Mouse (Mus musculus) fibroblast of lung, adult 2 months (primary cell): ENCODE measurements at regions not wholly inside any gene's neighbourhood (a gene's known extent, or its start where the extent isn't known, plus 50 kb on each side); places are given as distances from the start of the nearest gene placed in this dataset.

Experiments used
- DNase-seq: peaks from one replicate; pipeline ENCODE4 v3.0.0-alpha.2; 2011; ENCODE audit warnings: low read depth

DNA sequence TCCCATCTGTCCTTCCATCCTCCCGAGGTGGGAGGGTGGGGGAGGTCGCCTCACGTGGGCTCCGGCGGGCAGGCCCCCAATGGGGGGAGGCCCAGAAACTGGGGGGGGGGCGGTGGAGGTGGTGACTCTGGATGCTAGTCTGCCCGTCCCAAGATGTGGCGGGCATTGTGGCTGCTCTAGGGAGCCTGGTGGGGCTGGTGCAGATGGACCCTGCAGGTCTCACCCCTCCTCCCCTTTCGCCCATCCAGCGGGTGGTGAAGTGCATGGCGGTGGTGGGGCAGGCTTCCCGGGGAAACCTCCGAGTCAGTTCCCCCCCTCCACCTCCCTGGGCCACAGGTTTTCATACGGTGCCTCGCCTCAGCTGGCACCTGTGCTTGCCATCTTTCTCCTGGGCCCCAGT is 88.6 kb downstream of the Inhba start:
- DNase-seq = no peak

DNA sequence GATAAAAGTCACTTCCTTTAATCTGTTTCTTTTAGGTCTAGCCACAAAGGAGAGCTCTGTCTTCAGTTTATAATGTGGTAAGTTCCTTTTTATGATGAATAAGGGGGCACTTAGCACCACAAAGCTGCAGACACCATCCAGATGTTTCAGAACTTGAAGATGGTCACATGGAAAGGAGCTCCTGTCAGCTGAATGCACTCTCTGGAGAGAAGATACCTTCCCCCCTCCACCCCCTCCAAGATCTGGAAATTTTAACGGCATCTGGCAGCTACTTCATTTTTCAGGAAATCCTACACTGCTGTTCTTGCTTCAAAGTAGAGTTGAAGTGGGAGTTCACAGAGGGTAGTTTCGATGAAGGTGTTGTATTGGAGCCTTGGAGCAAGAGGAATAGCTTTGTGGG is 103.2 kb downstream of the Inhba start:
- DNase-seq = no peak

DNA sequence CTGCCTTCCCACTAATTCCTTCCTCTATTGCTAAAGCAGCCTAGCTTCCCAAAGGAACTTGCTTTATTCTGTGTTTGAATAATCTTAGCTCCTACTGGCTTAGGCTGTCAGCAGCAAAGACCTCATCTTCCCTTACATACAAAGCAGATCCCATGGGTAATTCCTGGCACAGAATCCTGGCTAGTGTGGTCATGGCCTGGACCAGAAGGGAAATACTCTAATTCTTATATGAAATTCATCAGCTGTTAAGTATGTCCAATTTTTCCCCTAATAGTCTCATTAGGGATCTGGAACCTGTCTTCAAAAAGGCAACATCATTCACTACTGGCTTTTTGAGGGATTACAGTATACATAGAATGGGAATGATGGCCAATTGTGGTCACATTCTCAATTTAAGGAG is 135.0 kb downstream of the Inhba start:
- peak; percentile 13 for DNase-seq

DNA sequence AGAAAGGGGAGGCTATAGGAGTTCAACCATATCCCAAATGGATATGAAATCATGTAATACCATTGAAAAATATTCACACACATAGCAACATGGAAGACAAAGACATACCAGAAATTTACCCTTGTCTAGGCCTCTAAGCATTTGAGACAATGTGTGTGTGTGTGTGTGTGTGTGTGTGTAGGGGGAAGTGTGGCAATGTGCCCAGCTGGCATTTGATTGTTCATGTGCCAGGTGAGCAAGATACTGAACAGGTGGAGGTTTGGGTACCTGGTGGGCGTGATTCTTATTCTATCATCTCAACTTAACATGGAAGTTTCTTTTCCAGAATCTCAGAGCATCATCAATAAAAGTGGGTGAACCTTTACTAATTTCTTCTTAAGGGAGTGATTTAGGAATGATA is 143.3 kb downstream of the Inhba start:
- no peak for DNase-seq

DNA sequence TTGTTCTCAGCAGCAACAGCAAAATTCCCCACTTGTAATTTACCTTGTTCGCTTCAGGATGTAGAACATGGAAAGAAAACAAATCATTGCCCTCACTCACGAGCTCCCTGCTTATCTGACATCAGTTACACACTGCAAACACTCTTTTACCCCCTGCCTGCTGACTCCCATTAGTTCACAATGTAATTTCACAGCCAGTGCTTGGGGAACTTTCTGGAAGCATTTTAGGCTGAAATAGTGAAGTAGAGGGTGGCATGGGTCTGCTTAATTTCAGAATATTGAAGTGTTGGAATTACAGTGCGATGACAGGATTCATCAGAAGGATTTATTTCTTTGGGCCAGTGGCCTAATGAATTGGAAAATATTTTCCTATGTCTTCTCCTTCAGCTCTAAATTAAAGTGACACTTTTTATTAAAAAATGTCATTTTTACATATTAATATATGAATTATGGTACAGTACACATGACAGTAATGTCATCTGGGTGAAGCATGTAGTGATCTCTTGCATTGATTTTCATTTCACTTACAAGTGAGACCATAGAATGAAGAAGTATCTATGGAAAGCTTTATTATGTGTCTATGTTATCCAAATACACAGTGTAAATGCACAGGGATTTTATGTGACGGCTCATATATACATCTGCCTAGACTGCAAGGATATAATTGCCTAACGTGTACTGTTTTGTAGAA is 153.7 kb downstream of the Inhba start:
- no peak for DNase-seq

DNA sequence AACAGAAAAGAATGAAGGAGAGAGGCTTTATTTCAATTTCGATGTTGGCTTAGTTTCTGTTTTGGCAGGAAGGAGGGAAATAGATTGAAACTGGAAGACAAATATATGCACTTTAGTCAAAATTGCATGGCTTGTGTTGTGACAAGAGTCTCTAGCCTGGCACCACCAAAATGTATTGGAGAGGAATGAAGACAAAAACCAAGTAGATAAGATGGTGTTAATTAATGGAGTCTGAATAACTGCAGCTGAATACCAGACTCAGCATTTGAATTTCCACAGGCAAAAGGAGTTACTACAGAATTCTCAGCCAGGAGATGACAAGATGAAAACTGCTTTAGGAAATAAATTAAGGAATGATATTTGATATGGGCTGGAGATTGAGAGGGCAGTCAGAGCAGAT is 185.0 kb downstream of the Inhba start:
- DNase-seq = no peak

DNA sequence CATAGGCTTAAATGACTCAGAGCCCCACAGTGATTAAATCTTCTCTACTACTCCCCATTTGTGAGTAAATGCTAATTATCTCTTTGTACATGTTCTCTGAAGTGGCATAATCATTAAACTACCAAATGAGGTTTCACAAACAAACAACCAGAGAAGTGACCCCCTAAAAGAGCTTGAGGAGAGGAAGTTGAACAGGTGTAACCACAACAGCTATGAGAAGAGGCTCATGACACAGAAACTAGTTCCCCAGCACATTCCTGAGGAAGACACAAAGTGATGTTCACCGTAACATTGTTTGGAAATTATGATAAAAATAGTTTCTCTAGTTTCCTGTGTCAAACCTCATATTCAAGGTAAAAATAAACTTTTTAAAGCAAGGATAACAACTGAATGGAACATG is 188.4 kb downstream of the Inhba start:
- no peak for DNase-seq

DNA sequence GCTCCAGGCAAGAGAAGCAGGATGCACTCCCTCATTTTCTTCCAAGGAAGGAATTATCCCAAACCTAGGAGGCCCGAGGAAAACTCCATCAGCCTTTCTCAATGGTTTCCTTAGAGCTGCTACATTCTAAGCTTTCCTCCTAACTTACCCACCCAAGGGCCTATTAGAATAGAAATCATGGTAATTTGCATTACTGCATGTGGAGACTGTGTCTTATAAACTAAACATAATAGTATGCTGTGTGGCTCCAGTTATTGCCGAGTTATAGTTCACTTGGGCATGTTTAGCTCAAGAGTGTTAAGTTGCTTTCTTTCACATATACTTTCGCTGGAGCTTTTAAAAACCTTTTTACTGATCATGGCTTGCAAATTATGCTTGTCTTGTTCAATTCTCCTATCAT is 191.5 kb downstream of the Inhba start:
- no peak for DNase-seq

DNA sequence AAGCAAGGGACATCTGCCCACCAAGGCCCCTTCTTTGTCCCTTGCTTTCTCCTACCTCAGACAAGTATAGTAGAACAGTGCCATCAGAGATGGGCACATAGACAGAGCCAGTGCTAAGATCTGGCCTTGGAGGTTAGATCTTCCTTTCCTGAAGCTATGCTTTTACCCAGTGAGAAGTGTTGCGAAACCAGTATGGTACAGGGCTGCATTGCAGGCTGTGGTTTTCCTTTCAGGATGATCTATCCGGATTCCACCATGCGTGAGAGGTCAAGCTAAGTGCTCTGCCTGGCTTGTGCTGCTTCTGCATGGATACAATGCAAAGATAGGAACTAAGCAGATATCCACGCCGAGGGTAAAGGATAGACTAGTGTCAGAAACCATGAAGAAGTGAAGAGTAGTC is 192.4 kb downstream of the Inhba start:
- DNase-seq = no peak

DNA sequence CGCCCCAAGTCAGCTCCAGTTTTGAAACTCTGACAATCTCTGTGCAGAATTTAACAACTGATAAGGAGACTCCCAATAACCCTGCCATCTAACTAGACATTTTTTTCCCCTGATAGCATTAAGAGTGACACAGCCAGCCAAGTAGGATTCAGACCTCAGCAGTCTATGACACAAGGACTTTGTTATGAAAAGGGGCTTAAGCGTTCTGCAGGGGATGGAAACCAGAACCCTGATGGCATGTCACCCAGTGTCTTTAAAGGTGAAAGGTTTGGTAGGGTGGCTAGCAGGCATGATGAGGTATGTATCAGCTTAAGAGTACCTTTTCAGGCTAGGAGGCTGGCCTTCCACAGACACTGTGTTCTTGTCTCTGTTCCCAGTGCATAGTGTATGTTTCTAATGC is 199.8 kb downstream of the Inhba start:
- no peak for DNase-seq

DNA sequence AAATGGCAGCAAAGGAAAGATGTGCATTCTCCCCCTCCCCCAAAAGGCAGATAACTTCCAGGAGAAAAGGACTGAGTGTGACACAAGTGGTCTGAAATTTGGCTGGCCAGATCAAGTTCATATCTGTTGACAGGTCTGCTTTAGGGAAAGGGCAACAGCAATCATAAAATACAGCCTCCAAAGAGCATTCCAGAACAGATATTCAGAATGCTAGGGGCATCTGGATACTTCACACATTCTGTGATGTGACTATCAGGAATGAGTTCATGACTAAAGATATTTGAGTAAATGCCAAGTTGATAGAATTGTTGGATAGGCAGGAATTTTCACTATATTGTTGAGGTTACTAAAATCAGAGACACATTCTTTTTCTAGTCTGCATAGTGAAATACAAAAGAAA is 208.2 kb downstream of the Inhba start:
- no peak for DNase-seq

DNA sequence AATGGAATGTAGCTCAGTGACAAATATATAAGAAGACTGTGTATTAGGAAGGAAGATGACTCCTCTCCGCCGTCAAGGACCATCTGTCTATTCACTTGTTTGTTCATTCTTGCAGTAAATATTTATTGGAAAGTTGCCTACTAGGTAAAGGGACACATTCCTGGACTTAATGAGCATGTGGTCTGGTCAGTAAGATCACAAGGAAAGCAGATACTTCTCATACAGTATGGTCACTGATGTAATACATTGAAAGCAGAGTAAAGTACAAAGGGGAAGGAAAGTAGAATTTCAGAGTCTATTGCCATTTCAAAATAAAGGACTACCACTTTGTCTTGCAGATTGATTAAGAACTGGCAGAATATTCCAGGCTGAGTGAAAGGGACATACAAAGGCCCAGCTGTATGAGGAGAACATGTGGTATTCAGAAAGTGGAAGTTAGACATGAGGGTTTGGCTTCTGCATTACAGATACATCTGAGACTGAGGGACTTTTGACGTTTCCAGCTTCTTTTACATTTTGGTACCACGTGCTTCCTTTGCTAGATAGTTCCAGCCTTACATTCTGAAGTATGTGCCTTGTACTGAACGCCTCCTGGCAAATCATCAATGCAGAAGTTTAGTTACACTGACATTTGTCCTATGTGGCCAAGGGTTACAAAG is 211.4 kb downstream of the Inhba start:
- DNase-seq = no peak

DNA sequence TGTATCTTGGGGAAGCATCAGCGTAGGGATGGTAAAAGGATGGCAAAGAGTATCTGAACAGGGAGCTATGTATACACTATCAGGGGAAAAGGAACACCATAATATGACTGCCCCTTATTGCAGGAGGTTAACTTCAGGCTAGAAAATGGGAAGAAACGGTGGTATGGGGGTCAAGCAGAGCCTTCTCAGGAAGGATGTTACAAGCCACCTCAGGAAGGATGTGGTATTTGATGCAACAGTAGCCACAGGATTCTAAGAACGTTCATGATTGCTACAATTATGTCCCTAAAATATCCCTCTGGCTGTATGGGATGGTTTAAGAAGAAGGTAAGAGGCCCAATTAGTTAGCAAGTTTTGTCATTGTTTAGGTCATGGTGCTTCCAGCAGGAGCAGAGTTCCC is 249.5 kb downstream of the Inhba start:
- DNase-seq = no peak

DNA sequence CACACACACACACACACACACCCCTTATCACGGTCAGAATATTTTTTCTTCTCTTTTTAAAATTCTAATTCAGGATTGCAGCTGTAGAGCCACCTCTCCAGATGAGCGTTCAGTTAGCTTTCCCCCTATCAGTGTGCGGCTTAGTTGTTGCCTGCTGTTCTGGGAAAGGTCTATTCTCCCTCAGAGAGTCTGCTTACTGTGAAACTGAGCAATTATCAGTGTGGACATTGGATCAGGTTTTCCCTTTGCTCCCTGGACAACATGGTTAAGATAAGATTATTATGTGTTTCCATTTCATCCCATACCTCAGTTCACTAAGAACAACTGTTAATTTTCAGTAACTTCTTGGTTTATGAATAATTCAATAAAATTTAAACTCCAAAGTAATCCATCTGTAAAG is 268.3 kb downstream of the Inhba start:
- no peak for DNase-seq

DNA sequence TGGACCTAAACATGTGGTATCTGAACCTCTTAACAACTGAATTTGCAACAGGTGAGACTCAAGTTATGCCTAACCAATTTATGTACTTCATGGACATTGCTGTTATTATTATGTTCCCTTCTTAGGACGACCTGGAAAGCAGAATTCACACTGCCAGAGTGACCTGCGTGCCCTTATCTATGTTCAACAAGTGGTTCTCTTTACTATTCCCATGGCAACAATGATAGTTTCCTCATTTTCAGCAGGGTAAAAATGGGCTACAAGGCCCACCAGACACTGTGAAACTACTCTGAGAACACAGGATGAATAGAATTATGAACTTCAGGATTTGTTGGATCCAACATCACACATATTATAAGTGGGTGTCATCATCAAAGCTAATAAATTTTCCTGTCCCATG is 269.1 kb downstream of the Inhba start:
- DNase-seq = no peak

DNA sequence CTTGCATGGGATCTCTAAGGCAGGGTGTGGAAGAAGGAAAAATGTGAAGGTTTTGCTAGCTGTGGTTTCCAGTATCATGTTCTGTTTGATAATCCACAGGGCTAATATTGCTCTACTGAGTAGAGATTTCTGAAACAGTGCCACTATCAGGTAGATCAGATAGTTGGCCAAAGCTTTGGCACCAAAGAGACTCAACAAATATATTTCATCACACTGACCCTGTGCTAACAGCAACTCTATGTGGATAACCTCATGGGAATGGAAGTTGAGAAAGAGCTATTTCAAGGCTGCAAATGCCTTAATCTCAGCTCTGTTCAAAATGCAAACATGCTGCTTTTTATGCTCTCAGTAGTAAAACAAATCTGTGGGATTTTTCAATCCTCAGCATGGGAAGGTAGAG is 270.1 kb downstream of the Inhba start:
- no peak for DNase-seq

DNA sequence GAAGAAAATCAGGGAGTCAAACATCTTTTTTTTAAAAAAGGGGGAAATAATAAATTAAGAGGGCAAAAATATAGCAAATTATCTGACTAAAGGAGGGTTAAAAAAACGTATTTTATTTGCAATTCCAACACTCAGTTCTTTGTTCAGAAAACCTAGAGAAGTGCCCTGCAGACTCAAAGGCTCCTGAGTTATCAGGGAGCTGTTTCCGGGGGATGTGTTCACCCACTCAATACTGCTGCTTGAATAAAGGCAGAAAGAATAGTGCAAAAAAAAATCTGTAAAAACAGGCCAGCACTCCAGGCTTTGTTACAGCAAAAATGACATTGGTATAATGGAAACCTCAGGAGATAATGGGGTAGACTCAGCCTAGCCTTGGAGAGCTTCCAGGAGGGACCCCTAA is 270.6 kb downstream of the Inhba start:
- no peak for DNase-seq

DNA sequence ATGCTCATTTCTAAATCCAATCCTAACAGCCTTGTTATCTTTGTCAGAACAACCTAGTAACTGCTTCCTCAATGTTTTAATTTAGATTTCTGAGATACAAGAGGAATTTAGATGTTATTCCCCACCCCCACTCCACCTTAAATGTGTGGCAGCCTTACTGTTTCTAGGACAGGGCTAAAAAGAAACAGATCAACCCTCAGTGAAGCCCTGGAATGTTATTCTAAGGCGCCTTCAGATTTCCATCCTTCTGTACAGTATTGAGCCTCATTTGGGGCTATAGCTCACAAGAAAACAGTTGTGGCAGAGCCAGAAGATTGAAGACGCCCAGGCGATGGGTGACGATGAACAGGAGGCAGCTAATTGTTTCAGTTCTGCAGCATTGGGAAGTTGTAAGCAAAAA is 271.7 kb downstream of the Inhba start:
- DNase-seq = no peak

DNA sequence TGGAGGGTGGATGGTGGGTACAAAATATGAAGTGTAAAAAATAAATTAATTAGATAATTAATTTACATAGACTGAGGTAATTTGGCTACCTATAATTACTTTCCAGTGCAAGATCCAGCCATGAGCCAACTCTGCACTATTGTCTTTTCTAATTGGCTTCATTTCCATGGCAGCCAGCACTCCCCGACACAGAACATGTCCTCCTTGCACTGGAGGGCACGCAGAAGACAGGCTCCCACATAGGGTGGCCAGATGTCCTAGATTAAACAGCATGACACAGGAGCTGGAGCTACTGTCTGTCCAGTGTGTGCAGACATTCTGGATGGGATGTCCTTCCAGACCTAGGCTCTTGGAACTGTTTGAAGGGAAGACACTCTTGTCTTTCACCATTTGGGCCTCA is 278.0 kb downstream of the Inhba start:
- DNase-seq = no peak

DNA sequence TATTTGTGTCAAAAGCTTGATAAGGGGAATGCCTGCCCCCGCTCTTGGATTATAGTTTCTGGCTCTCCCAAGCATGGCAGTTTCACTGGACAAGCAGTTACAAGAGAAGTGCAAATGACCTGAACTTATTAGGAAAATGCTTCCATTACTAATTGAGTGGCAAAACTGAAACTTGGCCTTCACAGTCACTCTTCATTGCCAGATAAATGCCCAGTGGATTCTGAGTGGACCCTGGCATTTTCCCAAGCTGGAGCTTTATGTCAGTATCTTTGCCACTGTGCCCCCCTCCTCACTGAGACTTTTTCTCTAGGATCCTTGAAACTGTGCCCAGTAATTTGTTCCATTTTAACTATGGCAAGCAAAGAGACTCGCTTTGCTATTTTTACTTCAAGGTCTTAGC is 279.1 kb downstream of the Inhba start:
- no peak for DNase-seq

DNA sequence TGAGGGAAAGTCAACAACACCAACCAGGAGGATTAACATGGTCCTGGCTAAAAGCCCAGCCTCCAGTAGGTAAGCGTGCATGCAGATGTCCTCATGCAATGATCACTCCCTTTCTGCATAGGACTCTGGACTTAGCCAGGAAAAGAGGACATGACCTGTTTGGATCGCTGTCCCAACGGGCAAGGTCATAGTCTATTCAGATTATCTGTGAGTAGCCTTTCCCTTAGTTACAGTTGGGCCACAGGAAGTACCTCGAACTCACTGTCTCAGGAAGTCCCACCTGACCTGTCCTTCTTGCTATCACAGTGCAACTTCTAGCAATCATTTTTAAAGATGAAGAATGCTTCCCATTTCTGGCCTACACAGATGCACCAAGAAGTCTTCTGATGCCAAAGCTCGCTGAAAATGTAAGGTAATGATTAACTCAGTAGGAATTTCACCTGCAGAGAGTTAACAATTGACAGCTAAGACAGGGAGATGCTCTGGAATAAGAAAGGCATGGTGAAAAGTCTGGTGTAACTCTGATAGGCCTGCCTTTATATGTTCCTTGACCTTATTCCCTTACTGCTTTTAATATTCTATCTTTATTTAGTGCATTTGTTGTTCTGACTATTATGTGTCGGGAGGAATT is 280.1 kb downstream of the Inhba start:
- no peak for DNase-seq

DNA sequence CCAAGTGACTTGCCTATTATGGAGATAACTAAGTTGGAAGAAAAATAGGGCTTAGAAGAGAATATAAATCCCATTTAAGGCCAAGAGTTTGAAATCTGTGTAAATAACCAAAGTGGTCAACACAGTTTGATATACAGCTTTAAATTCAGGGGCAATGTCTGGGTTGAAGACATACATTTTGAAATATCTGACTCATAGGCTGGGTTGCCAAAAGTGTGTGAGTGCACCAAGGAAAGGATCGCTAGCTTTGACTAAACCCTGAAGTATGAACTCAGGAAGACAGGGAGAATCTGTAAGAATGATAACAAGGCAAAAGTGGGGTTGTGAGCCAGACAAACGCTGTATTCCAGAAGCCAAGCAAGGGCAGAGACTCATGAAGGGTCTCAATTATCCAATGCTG is 288.1 kb downstream of the Inhba start:
- no peak for DNase-seq

DNA sequence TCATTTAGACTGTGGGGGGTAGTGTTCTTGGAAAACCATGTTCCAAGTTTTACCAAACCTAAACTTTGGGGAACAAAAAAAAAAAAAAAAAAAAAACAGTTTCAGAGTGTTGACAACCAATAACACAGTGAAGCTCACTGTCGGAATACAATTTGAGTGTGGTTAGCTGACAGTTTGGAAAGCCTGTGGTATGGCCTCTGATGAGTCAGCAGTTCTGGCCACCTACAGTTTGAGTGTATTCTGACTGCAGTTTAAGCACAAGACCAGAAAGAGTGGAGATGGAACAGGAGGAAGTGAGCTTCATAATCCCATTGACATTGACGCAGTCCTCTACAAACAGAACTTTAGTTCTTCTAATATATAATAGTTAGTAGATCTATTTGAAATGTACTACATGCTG is 303.0 kb downstream of the Inhba start:
- no peak for DNase-seq

DNA sequence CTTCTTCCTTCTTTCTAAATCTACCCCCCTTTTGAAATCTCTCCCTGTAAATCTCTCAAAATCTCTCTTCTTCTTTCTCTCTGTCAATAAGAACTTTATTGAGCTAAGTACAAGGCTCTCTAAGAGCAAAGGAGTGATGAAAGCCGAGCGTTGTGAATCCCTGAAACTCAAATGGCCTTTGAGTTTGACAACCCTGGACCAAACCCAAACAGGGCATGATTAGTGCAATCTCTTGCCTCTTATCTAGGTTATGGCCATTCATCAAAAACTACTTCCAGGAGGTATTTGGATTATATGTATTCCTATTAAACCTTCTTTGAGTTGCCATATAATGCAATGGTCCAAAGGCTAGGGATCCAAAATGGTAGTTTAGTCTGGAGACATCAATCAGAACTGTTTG is 304.0 kb downstream of the Inhba start:
- no peak for DNase-seq
